Mouse (Mus musculus): ENCODE measurements around the gene Nuf2. TPM values are rescaled to one million over a fixed set of nuclear protein-coding genes. Genes with fewer than 3 reads are reported as not detected.
A peak's percentile ranks its signal among the peaks of the same experiment; 100 is the strongest.
"Not testable (repeated sequence)": the region's sequence is repeated elsewhere in the genome, so short reads cannot be mapped to it uniquely, and the experiment has no call there.

The Nuf2 gene
- polyA plus RNA-seq, 1 experiment from 2014 or later, result 13.1 TPM

- Histone ChIP-seq H3K4me2 (ENCODE audit: low read length) (no peak overlapping the region), H3K9me3 (ENCODE audit: control insufficient read depth, low read length) (no peaks in the 10 kb centered on the region), H3K36me3 (ENCODE audit: control insufficient read depth, insufficient read depth, low read length) (no peaks in the 10 kb centered on the region), H3K4me1 (ENCODE audit: control insufficient read depth, insufficient read depth, low read depth, low read length) (peaks cover 3% of the 10 kb centered on the region), H3K4me3 (ENCODE audit: low read length) (no peak overlapping the region), H3K27ac (ENCODE audit: low read depth, low read length) (no peak overlapping the region), H3K9ac (ENCODE audit: low read depth, low read length) (no peak overlapping the region), H3K27me3 (replicated peaks; ENCODE audit: control insufficient read depth, insufficient read depth, low read length) (no peaks in the 10 kb centered on the region)
- ATAC-seq, result no peak
- 90% methylated on average over 5 of the region's 5 CpGs for WGBS
These were observed 5.1 kb downstream of the Nuf2 start for GRCm38 (mm10) chr1:169526006-169526680.

GRCm38 (mm10) chr1:169519337-169519736 is 11.9 kb downstream of the Nuf2 start:
- WGBS, result 91% methylated on average over 11 of the region's 11 CpGs
- Histone ChIP-seq H3K27me3 (replicated peaks; ENCODE audit: control insufficient read depth, insufficient read depth, low read length) (no peaks in the 10 kb centered on the region), H3K4me2 (ENCODE audit: low read length) (no peak overlapping the region), H3K27ac (ENCODE audit: low read depth, low read length) (no peak overlapping the region), H3K36me3 (ENCODE audit: control insufficient read depth, insufficient read depth, low read length) (no peaks in the 10 kb centered on the region), H3K9me3 (ENCODE audit: control insufficient read depth, low read length) (no peaks in the 10 kb centered on the region), H3K4me3 (ENCODE audit: low read length) (no peak overlapping the region), H3K4me1 (ENCODE audit: control insufficient read depth, insufficient read depth, low read depth, low read length) (no peaks in the 10 kb centered on the region), H3K9ac (ENCODE audit: low read depth, low read length) (no peak overlapping the region)
- no peak for ATAC-seq

DNA sequence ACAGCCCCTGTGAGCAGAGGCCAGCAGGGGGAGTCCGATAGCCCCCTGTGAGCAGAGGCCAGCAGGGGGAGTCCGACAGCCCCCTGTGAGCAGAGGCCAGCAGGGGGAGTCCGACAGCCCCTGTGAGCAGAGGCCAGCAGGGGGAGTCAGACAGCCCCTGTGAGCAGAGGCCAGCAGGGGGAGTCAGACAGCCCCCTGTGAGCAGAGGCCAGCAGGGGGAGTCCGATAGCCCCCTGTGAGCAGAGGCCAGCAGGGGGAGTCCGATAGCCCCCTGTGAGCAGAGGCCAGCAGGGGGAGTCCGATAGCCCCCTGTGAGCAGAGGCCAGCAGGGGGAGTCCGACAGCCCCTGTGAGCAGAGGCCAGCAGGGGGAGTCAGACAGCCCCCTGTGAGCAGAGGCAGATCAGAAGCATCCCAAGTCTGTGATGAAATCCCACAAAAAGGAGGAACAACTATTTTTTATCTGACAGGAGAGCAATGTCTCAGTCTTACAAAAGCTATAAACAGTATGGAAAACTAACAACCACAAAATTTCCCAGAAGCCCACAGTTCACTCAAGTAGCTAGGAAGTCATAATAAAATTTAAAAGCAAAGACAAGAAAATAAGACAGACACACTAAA is 13.3 kb downstream of the Nuf2 start:
- 96% methylated on average over 6 of the region's 7 CpGs for WGBS
- H3K4me1 ChIP-seq (ENCODE audit: control insufficient read depth, insufficient read depth, low read depth, low read length); H3K9me3 ChIP-seq (ENCODE audit: control insufficient read depth, low read length); H3K4me3 ChIP-seq (ENCODE audit: low read length); H3K27ac ChIP-seq (ENCODE audit: low read depth, low read length); H3K9ac ChIP-seq (ENCODE audit: low read depth, low read length); ATAC-seq; H3K36me3 ChIP-seq (ENCODE audit: control insufficient read depth, insufficient read depth, low read length); H3K27me3 ChIP-seq (replicated peaks; ENCODE audit: control insufficient read depth, insufficient read depth, low read length); H3K4me2 ChIP-seq (ENCODE audit: low read length): not testable (repeated sequence)

- H3K9me3 ChIP-seq (ENCODE audit: control insufficient read depth, low read length), result no peaks in the 10 kb centered on the region
- WGBS, result 96% methylated on average over 8 of the region's 8 CpGs
- no peak for ATAC-seq
- no peak overlapping the region for H3K4me2 ChIP-seq (ENCODE audit: low read length)
- H3K27me3 ChIP-seq (replicated peaks; ENCODE audit: control insufficient read depth, insufficient read depth, low read length), result no peaks in the 10 kb centered on the region
- no peak overlapping the region for H3K4me3 ChIP-seq (ENCODE audit: low read length)
- H3K27ac ChIP-seq (ENCODE audit: low read depth, low read length), result no peak overlapping the region
- H3K36me3 ChIP-seq (ENCODE audit: control insufficient read depth, insufficient read depth, low read length), result no peaks in the 10 kb centered on the region
- no peak overlapping the region for H3K9ac ChIP-seq (ENCODE audit: low read depth, low read length)
- no peaks in the 10 kb centered on the region for H3K4me1 ChIP-seq (ENCODE audit: control insufficient read depth, insufficient read depth, low read depth, low read length)
These were observed 13.8 kb downstream of the Nuf2 start for GRCm38 (mm10) chr1:169517376-169517892.

GRCm38 (mm10) chr1:169506354-169506753 is 24.9 kb downstream of the Nuf2 start:
- no peaks in the 10 kb centered on the region for H3K4me1 ChIP-seq (ENCODE audit: control insufficient read depth, insufficient read depth, low read depth, low read length)
- no peaks in the 10 kb centered on the region for H3K27me3 ChIP-seq (replicated peaks; ENCODE audit: control insufficient read depth, insufficient read depth, low read length)
- H3K9me3 ChIP-seq (ENCODE audit: control insufficient read depth, low read length), result no peaks in the 10 kb centered on the region
- H3K36me3 ChIP-seq (ENCODE audit: control insufficient read depth, insufficient read depth, low read length), result no peaks in the 10 kb centered on the region
- no peak overlapping the region for H3K4me2 ChIP-seq (ENCODE audit: low read length)
- no peak overlapping the region for H3K9ac ChIP-seq (ENCODE audit: low read depth, low read length)
- ATAC-seq, result no peak
- H3K27ac ChIP-seq (ENCODE audit: low read depth, low read length), result no peak overlapping the region
- H3K4me3 ChIP-seq (ENCODE audit: low read length), result no peak overlapping the region
- WGBS, result 85% methylated on average over 6 of the region's 6 CpGs

- H3K4me3 ChIP-seq (ENCODE audit: low read length), result no peak overlapping the region
- no peak overlapping the region for H3K27ac ChIP-seq (ENCODE audit: low read depth, low read length)
- ATAC-seq, result no peak
- no peaks in the 10 kb centered on the region for H3K27me3 ChIP-seq (replicated peaks; ENCODE audit: control insufficient read depth, insufficient read depth, low read length)
- no peaks in the 10 kb centered on the region for H3K4me1 ChIP-seq (ENCODE audit: control insufficient read depth, insufficient read depth, low read depth, low read length)
- 95% methylated on average over 3 of the region's 3 CpGs for WGBS
- no peak overlapping the region for H3K9ac ChIP-seq (ENCODE audit: low read depth, low read length)
- H3K36me3 ChIP-seq (ENCODE audit: control insufficient read depth, insufficient read depth, low read length), result no peaks in the 10 kb centered on the region
- no peak overlapping the region for H3K4me2 ChIP-seq (ENCODE audit: low read length)
- no peaks in the 10 kb centered on the region for H3K9me3 ChIP-seq (ENCODE audit: control insufficient read depth, low read length)
These were observed 28.4 kb downstream of the Nuf2 start for GRCm38 (mm10) chr1:169502876-169503275.

GRCm38 (mm10) chr1:169495621-169496020 is 35.6 kb downstream of the Nuf2 start:
- no peaks in the 10 kb centered on the region for H3K36me3 ChIP-seq (ENCODE audit: control insufficient read depth, insufficient read depth, low read length)

DNA sequence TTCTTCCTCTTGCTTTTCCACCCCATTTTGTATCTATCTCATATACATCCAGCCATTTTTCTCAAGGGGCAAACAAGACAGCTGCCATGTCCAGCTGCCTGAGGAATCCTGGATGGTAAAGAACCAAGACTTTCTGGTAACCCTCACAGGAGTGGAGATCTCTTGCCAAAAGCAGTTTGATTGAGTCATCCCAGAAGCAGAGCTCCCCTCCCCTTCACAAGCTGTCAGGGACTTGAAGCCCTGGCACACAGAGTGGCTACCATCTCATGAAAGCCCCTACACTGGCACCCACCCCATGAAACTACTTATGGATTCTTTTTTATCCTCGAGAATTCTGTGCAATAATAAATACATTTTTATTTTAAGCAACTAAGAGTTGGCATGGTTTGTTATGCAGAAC is 39.7 kb downstream of the Nuf2 start:
- 64% methylated on average over 1 of the region's 1 CpGs for WGBS
- Histone ChIP-seq H3K27ac (ENCODE audit: low read depth, low read length) (no peak overlapping the region), H3K27me3 (replicated peaks; ENCODE audit: control insufficient read depth, insufficient read depth, low read length) (0 out of 2 replicates have a peak, but pooled peaks cover 2% of the 10 kb centered on the region), H3K9me3 (ENCODE audit: control insufficient read depth, low read length) (no peaks in the 10 kb centered on the region), H3K36me3 (ENCODE audit: control insufficient read depth, insufficient read depth, low read length) (no peaks in the 10 kb centered on the region), H3K4me1 (ENCODE audit: control insufficient read depth, insufficient read depth, low read depth, low read length) (no peaks in the 10 kb centered on the region; the same call in 1 of the 2 replicates), H3K4me3 (ENCODE audit: low read length) (no peak overlapping the region), H3K4me2 (ENCODE audit: low read length) (no peak overlapping the region), H3K9ac (ENCODE audit: low read depth, low read length) (no peak overlapping the region)
- no peak for ATAC-seq

More at GRCm38 (mm10) chr1:169495621-169496020, 35.6 kb downstream of the Nuf2 start:
- H3K4me3 ChIP-seq (ENCODE audit: low read length), result no peak overlapping the region
- H3K4me1 ChIP-seq (ENCODE audit: control insufficient read depth, insufficient read depth, low read depth, low read length), result no peaks in the 10 kb centered on the region; the same call in 1 of the 2 replicates
- 55% methylated on average over 8 of the region's 8 CpGs for WGBS
- no peak overlapping the region for H3K9ac ChIP-seq (ENCODE audit: low read depth, low read length)
- no peak overlapping the region for H3K27ac ChIP-seq (ENCODE audit: low read depth, low read length)
- H3K27me3 ChIP-seq (replicated peaks; ENCODE audit: control insufficient read depth, insufficient read depth, low read length), result no peaks in the 10 kb centered on the region
- no peak overlapping the region for H3K4me2 ChIP-seq (ENCODE audit: low read length)
- H3K9me3 ChIP-seq (ENCODE audit: control insufficient read depth, low read length), result no peaks in the 10 kb centered on the region
- ATAC-seq, result no peak

DNA sequence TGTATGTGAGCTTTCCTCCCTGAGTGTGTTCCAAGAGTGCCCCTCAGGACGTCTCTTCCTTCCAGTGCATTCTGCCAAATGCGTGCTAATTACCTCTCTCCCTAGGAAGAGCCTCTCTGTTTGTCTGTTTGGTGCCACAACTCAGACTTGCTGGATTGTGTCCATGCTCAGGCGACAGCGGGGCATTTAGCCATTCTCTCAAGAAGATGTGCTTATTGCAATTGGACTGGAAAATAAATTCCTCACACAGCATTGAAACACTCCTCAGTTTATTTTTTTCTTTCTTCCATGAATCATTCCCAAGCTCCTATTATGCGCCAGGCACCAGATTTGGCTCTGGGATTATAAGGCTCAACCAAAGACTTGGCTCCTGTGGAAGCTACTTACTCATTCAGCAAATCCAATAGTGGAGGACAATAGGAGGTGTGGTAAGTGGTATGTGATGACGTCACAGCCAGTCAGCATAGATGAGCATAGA is 45.8 kb downstream of the Nuf2 start:
- peaks cover 5% of the 10 kb centered on the region; the same call in 1 of the 2 replicates for H3K4me1 ChIP-seq (ENCODE audit: control insufficient read depth, insufficient read depth, low read depth, low read length)
- no peak overlapping the region for H3K9ac ChIP-seq (ENCODE audit: low read depth, low read length)
- H3K4me3 ChIP-seq (ENCODE audit: low read length), result no peak overlapping the region
- no peak overlapping the region for H3K4me2 ChIP-seq (ENCODE audit: low read length)
- H3K27me3 ChIP-seq (replicated peaks; ENCODE audit: control insufficient read depth, insufficient read depth, low read length), result 0 out of 2 replicates have a peak, but pooled peaks cover 2% of the 10 kb centered on the region
- 41% methylated on average over 6 of the region's 6 CpGs for WGBS
- no peaks in the 10 kb centered on the region for H3K9me3 ChIP-seq (ENCODE audit: control insufficient read depth, low read length)
- H3K27ac ChIP-seq (ENCODE audit: low read depth, low read length), result peak overlapping the region; percentile 76
- ATAC-seq, result peak; percentile 96
- H3K36me3 ChIP-seq (ENCODE audit: control insufficient read depth, insufficient read depth, low read length), result no peaks in the 10 kb centered on the region

Measured in hindbrain, embryonic 16.5 days (tissue).